Mouse (Mus musculus) limb, embryonic 13.5 days (tissue): ENCODE measurements around the gene Oas1c. TPM values are rescaled to one million over a fixed set of nuclear protein-coding genes. Genes with fewer than 3 reads are reported as not detected.
"Not testable (repeated sequence)": the region's sequence is repeated elsewhere in the genome, so short reads cannot be mapped to it uniquely, and the experiment has no call there.

Experiments
- ATAC-seq: fragments of 200-750 bp; cut with Nextera tagmentation; 2 replicates; pipeline ENCODE4 v1.8.0; 2017; ENCODE audit warnings: low read depth, moderate number of reproducible peaks, moderate TSS enrichment; ENCODE audit not compliant: low FRiP score
- H3K27ac ChIP-seq: fragments of 300-500 bp; sonication (generic); 2 replicates; pipeline ENCODE4 v1.5.1; 2015; ENCODE audit warnings: inconsistent platforms, mild to moderate bottlenecking, moderate library complexity
- H3K27me3 ChIP-seq: fragments of 300-500 bp; sonication (generic); 2 replicates; pipeline ENCODE4 v1.6.1; 2015; ENCODE audit warnings: mild to moderate bottlenecking, inconsistent platforms
- H3K36me3 ChIP-seq: fragments of 300-500 bp; sonication (generic); 2 replicates; pipeline ENCODE4 v1.6.1; 2015; ENCODE audit warnings: inconsistent platforms, mild to moderate bottlenecking, moderate library complexity
- H3K4me1 ChIP-seq: fragments of 300-500 bp; sonication (generic); 2 replicates; pipeline ENCODE4 v1.6.1; 2015; ENCODE audit warnings: inconsistent platforms
- H3K4me2 ChIP-seq: fragments of 300-500 bp; sonication (generic); replicated peaks from 2 replicates; pipeline ENCODE4 v1.6.1; 2015; ENCODE audit warnings: inconsistent platforms, mild to moderate bottlenecking, moderate library complexity
- H3K4me3 ChIP-seq: fragments of 300-500 bp; sonication (generic); 2 replicates; pipeline ENCODE4 v1.5.1; 2015; ENCODE audit warnings: moderate library complexity, mild to moderate bottlenecking, inconsistent platforms
- H3K9ac ChIP-seq: fragments of 300-500 bp; sonication (generic); 2 replicates; pipeline ENCODE4 v1.6.1; 2015; ENCODE audit warnings: mild to moderate bottlenecking, inconsistent platforms
- H3K9me3 ChIP-seq: fragments of 300-500 bp; sonication (generic); 2 replicates; pipeline ENCODE4 v1.6.1; 2016; ENCODE audit warnings: inconsistent platforms
- WGBS: fragments of 180-500 bp; shearing (Covaris S2); methylation state at CpG from one replicate; pipeline ENCODE4 v1.1.7; 2015; 5-methylcytosine and 5-hydroxymethylcytosine counted together
- polyA plus RNA-seq: library from polyadenylated mRNA; unstranded; fragments of >200 nt; fragmentation: Nextera tagmentation; extraction: Ambion mirVana; gene quantifications from 2 replicates; pipeline ENCODE4 v1.2.1, GENCODE M21; 2015

Oas1c gene
- polyA plus RNA-seq, 1 experiment from 2014 or later, result 0.37 TPM

- H3K27ac ChIP-seq, result no peak overlapping the region
- H3K4me1 ChIP-seq, result peaks cover 14% of the 10 kb centered on the region
- H3K36me3 ChIP-seq, result no peaks in the 10 kb centered on the region
- 81% methylated on average over 6 of the region's 6 CpGs for WGBS
- no peaks in the 10 kb centered on the region for H3K9me3 ChIP-seq
- H3K27me3 ChIP-seq, result no peaks in the 10 kb centered on the region
- peak overlapping the region; percentile 39 for H3K4me3 ChIP-seq
- H3K9ac ChIP-seq, result peak overlapping the region; percentile 54; the same call in 1 of the 2 replicates
- peak overlapping the region; percentile 62 for H3K4me2 ChIP-seq
- no peak for ATAC-seq
These were observed 709 bp upstream of the Oas1c start for GRCm38 (mm10) chr5:120813023-120813422.

GRCm38 (mm10) chr5:120809171-120809570 lies 3.1 kb downstream of the Oas1c start:
- 41% methylated on average over 6 of the region's 6 CpGs for WGBS
- ATAC-seq, result no peak
- Histone ChIP-seq H3K9ac (no peak overlapping the region), H3K4me3 (no peak overlapping the region), H3K36me3 (no peaks in the 10 kb centered on the region), H3K27me3 (no peaks in the 10 kb centered on the region), H3K27ac (no peak overlapping the region), H3K4me2 (no peak overlapping the region), H3K9me3 (peaks cover 5% of the 10 kb centered on the region; the same call in 1 of the 2 replicates), H3K4me1 (peaks cover 14% of the 10 kb centered on the region)

- Histone ChIP-seq H3K4me3 (no peak overlapping the region), H3K4me2 (no peak overlapping the region), H3K4me1 (peaks cover under 1% of the 10 kb centered on the region; the same call in 1 of the 2 replicates), H3K36me3 (no peaks in the 10 kb centered on the region), H3K27me3 (no peaks in the 10 kb centered on the region; the same call in 1 of the 2 replicates), H3K27ac (no peak overlapping the region), H3K9me3 (peaks cover 5% of the 10 kb centered on the region; the same call in 1 of the 2 replicates), H3K9ac (no peak overlapping the region)
- WGBS, result 100% methylated on average over 1 of the region's 1 CpGs
- no peak for ATAC-seq
These were observed 5.9 kb downstream of the Oas1c start for GRCm38 (mm10) chr5:120806458-120806857.

- Histone ChIP-seq H3K36me3 (no peaks in the 10 kb centered on the region), H3K4me3 (no peak overlapping the region), H3K4me1 (no peaks in the 10 kb centered on the region), H3K27me3 (peaks cover 4% of the 10 kb centered on the region; the same call in 1 of the 2 replicates), H3K4me2 (no peak overlapping the region), H3K27ac (no peak overlapping the region), H3K9me3 (peaks cover 5% of the 10 kb centered on the region; the same call in 1 of the 2 replicates), H3K9ac (no peak overlapping the region)
- WGBS, result 69% methylated on average over 2 of the region's 2 CpGs
- no peak for ATAC-seq
These were observed 8.7 kb downstream of the Oas1c start for GRCm38 (mm10) chr5:120803596-120803995.

GRCm38 (mm10) chr5:120798943-120799342 lies 13.4 kb downstream of the Oas1c start:
- ATAC-seq, H3K9ac ChIP-seq, H3K27ac ChIP-seq, H3K4me2 ChIP-seq, H3K36me3 ChIP-seq, H3K4me1 ChIP-seq, H3K27me3 ChIP-seq, H3K4me3 ChIP-seq, H3K9me3 ChIP-seq: not testable (repeated sequence)
- WGBS, result 56% methylated on average over 2 of the region's 2 CpGs

GRCm38 (mm10) chr5:120798147-120798546 lies 14.2 kb downstream of the Oas1c start:
- H3K27me3 ChIP-seq, H3K4me3 ChIP-seq, H3K4me1 ChIP-seq, H3K9ac ChIP-seq, H3K4me2 ChIP-seq, H3K27ac ChIP-seq, H3K9me3 ChIP-seq, H3K36me3 ChIP-seq, ATAC-seq: not testable (repeated sequence)
- 80% methylated on average over 5 of the region's 5 CpGs for WGBS

- not testable (repeated sequence) for H3K4me1 ChIP-seq, H3K27me3 ChIP-seq, H3K4me2 ChIP-seq, H3K27ac ChIP-seq, H3K9me3 ChIP-seq, H3K9ac ChIP-seq, ATAC-seq, H3K4me3 ChIP-seq, H3K36me3 ChIP-seq
- WGBS, result 67% methylated on average over 9 of the region's 9 CpGs
These were observed 16.8 kb downstream of the Oas1c start, which contains the start of gene Oas1e for GRCm38 (mm10) chr5:120795480-120796034. Oas1e (minus strand) TSS chr5:120795530.

GRCm38 (mm10) chr5:120793043-120793442 lies 19.3 kb downstream of the Oas1c start:
- H3K9me3 ChIP-seq, result no peaks in the 10 kb centered on the region
- H3K36me3 ChIP-seq, result no peaks in the 10 kb centered on the region
- H3K4me1 ChIP-seq, result no peaks in the 10 kb centered on the region
- H3K4me3 ChIP-seq, result no peak overlapping the region
- H3K4me2 ChIP-seq, result no peak overlapping the region
- H3K27me3 ChIP-seq, result peaks cover 15% of the 10 kb centered on the region
- no peak overlapping the region for H3K9ac ChIP-seq
- H3K27ac ChIP-seq, result no peak overlapping the region
- no peak for ATAC-seq
- WGBS, result 23% methylated on average over 2 of the region's 2 CpGs

GRCm38 (mm10) chr5:120787042-120787441 lies 25.3 kb downstream of the Oas1c start:
- Histone ChIP-seq H3K27ac (no peak overlapping the region), H3K4me2 (no peak overlapping the region), H3K9me3 (no peaks in the 10 kb centered on the region), H3K4me1 (peaks cover 7% of the 10 kb centered on the region; the same call in 1 of the 2 replicates), H3K4me3 (no peak overlapping the region), H3K36me3 (no peaks in the 10 kb centered on the region), H3K27me3 (peaks cover 15% of the 10 kb centered on the region), H3K9ac (no peak overlapping the region)
- 73% methylated on average over 3 of the region's 3 CpGs for WGBS
- ATAC-seq, result no peak

- Histone ChIP-seq H3K4me3 (no peak overlapping the region), H3K4me2 (no peak overlapping the region), H3K4me1 (peaks cover 7% of the 10 kb centered on the region; the same call in 1 of the 2 replicates), H3K27ac (no peak overlapping the region), H3K27me3 (0 out of 2 replicates have a peak, but pooled peaks cover 4% of the 10 kb centered on the region), H3K36me3 (no peaks in the 10 kb centered on the region), H3K9me3 (no peaks in the 10 kb centered on the region), H3K9ac (no peak overlapping the region)
- 70% methylated on average over 2 of the region's 2 CpGs for WGBS
- ATAC-seq, result no peak
These were observed 29.9 kb downstream of the Oas1c start for GRCm38 (mm10) chr5:120782446-120782845.

- Histone ChIP-seq H3K4me2 (no peak overlapping the region), H3K36me3 (no peaks in the 10 kb centered on the region), H3K9ac (no peak overlapping the region), H3K27ac (no peak overlapping the region), H3K4me1 (peaks cover 7% of the 10 kb centered on the region; the same call in 1 of the 2 replicates), H3K9me3 (no peaks in the 10 kb centered on the region), H3K4me3 (no peak overlapping the region), H3K27me3 (0 out of 2 replicates have a peak, but pooled peaks cover 4% of the 10 kb centered on the region)
- no peak for ATAC-seq
- WGBS, result 75% methylated on average over 1 of the region's 1 CpGs
These were observed 30.7 kb downstream of the Oas1c start for GRCm38 (mm10) chr5:120781646-120782045.

GRCm38 (mm10) chr5:120779922-120780321 lies 32.4 kb downstream of the Oas1c start:
- Histone ChIP-seq H3K4me3 (no peak overlapping the region), H3K9me3 (no peaks in the 10 kb centered on the region), H3K4me2 (no peak overlapping the region), H3K27ac (no peak overlapping the region), H3K36me3 (no peaks in the 10 kb centered on the region), H3K4me1 (peaks cover 4% of the 10 kb centered on the region; the same call in 1 of the 2 replicates), H3K27me3 (0 out of 2 replicates have a peak, but pooled peaks cover 4% of the 10 kb centered on the region), H3K9ac (no peak overlapping the region)
- ATAC-seq, result no peak
- 43% methylated on average over 3 of the region's 3 CpGs for WGBS

- no peak overlapping the region for H3K4me3 ChIP-seq
- ATAC-seq, result no peak
These were observed 33.4 kb downstream of the Oas1c start for GRCm38 (mm10) chr5:120778941-120779340.

More at GRCm38 (mm10) chr5:120778941-120779340, 33.4 kb downstream of the Oas1c start:
- 63% methylated on average over 2 of the region's 2 CpGs for WGBS
- no peak overlapping the region for H3K27ac ChIP-seq
- H3K36me3 ChIP-seq, result no peaks in the 10 kb centered on the region
- no peak overlapping the region for H3K9ac ChIP-seq
- H3K4me2 ChIP-seq, result no peak overlapping the region
- 0 out of 2 replicates have a peak, but pooled peaks cover 4% of the 10 kb centered on the region for H3K27me3 ChIP-seq
- H3K9me3 ChIP-seq, result no peaks in the 10 kb centered on the region
- H3K4me1 ChIP-seq, result peaks cover 4% of the 10 kb centered on the region; the same call in 1 of the 2 replicates
